ENCODE assay signal across 9 mouse cellular contexts in genomic region chr2:168281582-168281981, GRCm38 (mm10). TPM values are rescaled to one million over a fixed set of nuclear protein-coding genes. Genes with fewer than 3 reads are reported as not detected.
DNase-seq lines count a peak whose midpoint lies in the region; ATAC-seq lines count a peak whose summit lies in the region.
"Had no signal": no experiment of that assay in that cellular context is flagged by ENCODE, and none has a peak within 500 bp of the region (broad histone marks: within the 10 kb centered on the region; RNA-seq: fewer than 3 reads in every experiment).

TSS of gene Kcng1 (minus strand) at chr2:168281736.

- H3K36me3 ChIP-seq in kidney, embryonic 15.5 days: no peaks in the 10 kb centered on the region
- H3K36me3 ChIP-seq in embryonic facial prominence, embryonic 11.5 days (replicated peaks; ENCODE audit: control insufficient read depth, insufficient read depth, low read depth, low read length): no peaks in the 10 kb centered on the region
- H3K36me3 ChIP-seq in intestine, embryonic 15.5 days: no peaks in the 10 kb centered on the region
- no peaks in the 10 kb centered on the region for H3K36me3 ChIP-seq in midbrain, embryonic 12.5 days

- H3K27ac ChIP-seq in kidney, embryonic 15.5 days: no peak within 1 kb of the TSS
- no peak within 1 kb of the TSS for H3K27ac ChIP-seq in embryonic facial prominence, embryonic 11.5 days (replicated peaks; ENCODE audit: low read depth, low read length)
- H3K27ac ChIP-seq in intestine, embryonic 15.5 days: no peak within 1 kb of the TSS
- no peak within 1 kb of the TSS for H3K27ac ChIP-seq in midbrain, embryonic 12.5 days (replicated peaks)

- H3K4me1 ChIP-seq in kidney, embryonic 15.5 days: peaks cover 27% of the 10 kb centered on the region
- peaks cover 7% of the 10 kb centered on the region for H3K4me1 ChIP-seq in embryonic facial prominence, embryonic 11.5 days (ENCODE audit: control insufficient read depth, insufficient read depth, low read length)
- peaks cover 11% of the 10 kb centered on the region for H3K4me1 ChIP-seq in intestine, embryonic 15.5 days (replicated peaks)
- H3K4me1 ChIP-seq in midbrain, embryonic 12.5 days: peaks cover 24% of the 10 kb centered on the region

- H3K9me3 ChIP-seq in kidney, embryonic 15.5 days (replicated peaks): no peaks in the 10 kb centered on the region; the same call in 1 of the 2 replicates
- no peaks in the 10 kb centered on the region for H3K9me3 ChIP-seq in embryonic facial prominence, embryonic 11.5 days (replicated peaks; ENCODE audit: control insufficient read depth, low read length)
- no peaks in the 10 kb centered on the region for H3K9me3 ChIP-seq in intestine, embryonic 15.5 days
- no peaks in the 10 kb centered on the region for H3K9me3 ChIP-seq in midbrain, embryonic 12.5 days

- DNase-seq in kidney, postnatal 10 days: no peak
- no peak for DNase-seq in embryonic facial prominence, embryonic 11.5 days (ENCODE audit: low spot score)
- DNase-seq in urinary bladder, postnatal 4 days (ENCODE audit: low spot score in 2 of 2): no peak
- no peak for DNase-seq in spleen, adult 18-20 months
- no peak for DNase-seq in right cerebral cortex, postnatal 10 days (ENCODE audit: low spot score in 2 of 2)

- 18% methylated on average over 12 of the region's 12 CpGs for WGBS in kidney, embryonic 15.5 days
- 8% methylated on average over 12 of the region's 12 CpGs for WGBS in embryonic facial prominence, embryonic 11.5 days
- WGBS in intestine, embryonic 15.5 days: 22% methylated on average over 12 of the region's 12 CpGs
- 10% methylated on average over 12 of the region's 12 CpGs for WGBS in midbrain, embryonic 12.5 days

- peaks cover 67% of the 10 kb centered on the region for H3K27me3 ChIP-seq in kidney, embryonic 15.5 days
- peaks cover 38% of the 10 kb centered on the region for H3K27me3 ChIP-seq in embryonic facial prominence, embryonic 11.5 days (ENCODE audit: control insufficient read depth, insufficient read depth, low read length)
- H3K27me3 ChIP-seq in intestine, embryonic 15.5 days (replicated peaks): peaks cover 45% of the 10 kb centered on the region
- H3K27me3 ChIP-seq in midbrain, embryonic 12.5 days: peaks cover 64% of the 10 kb centered on the region

- H3K9ac ChIP-seq in kidney, embryonic 15.5 days: peak within 1 kb of the TSS; percentile 49
- peak within 1 kb of the TSS; percentile 51 for H3K9ac ChIP-seq in embryonic facial prominence, embryonic 11.5 days (replicated peaks; ENCODE audit: low read length)
- H3K9ac ChIP-seq in intestine, embryonic 15.5 days: peak within 1 kb of the TSS; percentile 50
- peak within 1 kb of the TSS; percentile 37; the same call in 1 of the 2 replicates for H3K9ac ChIP-seq in midbrain, embryonic 12.5 days (replicated peaks)

- peak within 1 kb of the TSS; percentile 57 for H3K4me3 ChIP-seq in kidney, embryonic 15.5 days (replicated peaks)
- peak within 1 kb of the TSS; percentile 47 for H3K4me3 ChIP-seq in embryonic facial prominence, embryonic 11.5 days (ENCODE audit: low read depth, low read length)
- H3K4me3 ChIP-seq in intestine, embryonic 15.5 days (replicated peaks): peak within 1 kb of the TSS; percentile 59
- H3K4me3 ChIP-seq in midbrain, embryonic 12.5 days: peak within 1 kb of the TSS; percentile 52
- H3K4me3 ChIP-seq: myocyte had no signal

- ATAC-seq in kidney, embryonic 15.5 days (replicated peaks; ENCODE audit: low FRiP score): 0 out of 2 replicates have a peak, but pooled peaks have one; percentile 13
- ATAC-seq in embryonic facial prominence, embryonic 11.5 days (replicated peaks; ENCODE audit: insufficient number of reproducible peaks, low FRiP score, low TSS enrichment, low read depth): no peak
- ATAC-seq in intestine, embryonic 15.5 days: no peak; the same call in 1 of the 2 replicates
- 0 out of 2 replicates have a peak, but pooled peaks have one; percentile 6 for ATAC-seq in midbrain, embryonic 12.5 days (ENCODE audit: low FRiP score, low read depth)

- peak within 1 kb of the TSS; percentile 96 for H3K4me2 ChIP-seq in kidney, embryonic 15.5 days
- peak within 1 kb of the TSS; percentile 95 for H3K4me2 ChIP-seq in embryonic facial prominence, embryonic 11.5 days (ENCODE audit: low read depth, low read length)
- peak within 1 kb of the TSS; percentile 98 for H3K4me2 ChIP-seq in intestine, embryonic 15.5 days (replicated peaks)
- peak within 1 kb of the TSS; percentile 92 for H3K4me2 ChIP-seq in midbrain, embryonic 12.5 days (replicated peaks)

RNA-seq across cellular contexts. Expression of gene Kcng1, which starts in this region (rescaled TPM):
- polyA plus RNA-seq in kidney, embryonic 15.5 days (2015; fragmentation: Nextera tagmentation; extraction: Ambion mirVana): 0.99 and 3.1 TPM in 2 replicates
- 0.50 and 0.92 TPM in 2 replicates for polyA plus RNA-seq in embryonic facial prominence, embryonic 11.5 days (2014; fragmentation: Nextera tagmentation; extraction: Ambion mirVana)
- polyA plus RNA-seq in intestine, embryonic 15.5 days (2015; fragmentation: Nextera tagmentation; extraction: Ambion mirVana): 6.6 and 8.4 TPM in 2 replicates
- polyA plus RNA-seq in midbrain, embryonic 12.5 days (2016; fragmentation: Nextera tagmentation; extraction: Ambion mirVana): 2.3 and 3.2 TPM in 2 replicates
- polyA plus RNA-seq: myocyte had no signal

Comparison
In these comparisons a context has a peak if more than half of its experiments do, and no peak if none do; other contexts are left out.
1. ATAC-seq: peak in kidney, embryonic 15.5 days (single experiment) and midbrain, embryonic 12.5 days (single experiment); none in embryonic facial prominence, embryonic 11.5 days (single experiment) and intestine, embryonic 15.5 days (single experiment).
2. Peak in every context shown above with its lines, with median percentiles within 50 percentile points of each other: H3K4me2 ChIP-seq, H3K4me3 ChIP-seq and H3K9ac ChIP-seq.